Mouse (Mus musculus) lung, embryonic 15.5 days (tissue): Measurements from ENCODE around the gene Stk35. TPM values are rescaled to one million over a fixed set of nuclear protein-coding genes. Genes with fewer than 3 reads are reported as not detected.

Experiments used
- ATAC-seq: fragments of 200-750 bp; cut with Nextera tagmentation; 2 replicates; pipeline ENCODE4 v1.8.0; 2017; ENCODE audit warnings: moderate number of reproducible peaks, borderline replicate concordance; ENCODE audit not compliant: low FRiP score, low TSS enrichment; ENCODE audit errors: extremely low read depth
- H3K27ac ChIP-seq: fragments of 300-500 bp; sonication (generic); 2 replicates; pipeline ENCODE4 v1.5.1; 2015; ENCODE audit warnings: moderate library complexity, mild to moderate bottlenecking, inconsistent platforms
- H3K27me3 ChIP-seq: fragments of 300-500 bp; sonication (generic); 2 replicates; pipeline ENCODE4 v1.6.1; 2015; ENCODE audit warnings: inconsistent platforms
- H3K36me3 ChIP-seq: fragments of 300-500 bp; sonication (generic); 2 replicates; pipeline ENCODE4 v1.6.1; 2015; ENCODE audit warnings: inconsistent platforms
- H3K4me1 ChIP-seq: fragments of 300-500 bp; sonication (generic); 2 replicates; pipeline ENCODE4 v1.6.1; 2015; ENCODE audit warnings: inconsistent platforms
- H3K4me2 ChIP-seq: fragments of 300-500 bp; sonication (generic); 2 replicates; pipeline ENCODE4 v1.6.1; 2015; ENCODE audit warnings: inconsistent platforms, mild to moderate bottlenecking, moderate library complexity
- H3K4me3 ChIP-seq: fragments of 300-500 bp; sonication (generic); 2 replicates; pipeline ENCODE4 v1.5.1; 2015; ENCODE audit warnings: mild to moderate bottlenecking, inconsistent platforms
- H3K9ac ChIP-seq: fragments of 300-500 bp; sonication (generic); 2 replicates; pipeline ENCODE4 v1.6.1; 2015; ENCODE audit warnings: inconsistent platforms
- H3K9me3 ChIP-seq: fragments of 300-500 bp; sonication (generic); 2 replicates; pipeline ENCODE4 v1.6.1; 2016; ENCODE audit warnings: inconsistent platforms
- WGBS: fragments of 180-500 bp; shearing (Covaris S2); methylation state at CpG from one replicate; pipeline ENCODE4 v1.1.7; 2015; 5-methylcytosine and 5-hydroxymethylcytosine counted together
- polyA plus RNA-seq: library from polyadenylated mRNA; unstranded; fragments of >200 nt; fragmentation: Nextera tagmentation; extraction: Ambion mirVana; gene quantifications from 2 replicates; pipeline ENCODE4 v1.2.1, GENCODE M21; 2015

Stk35 gene
- polyA plus RNA-seq, 1 experiment from 2014 or later, result 13.6 TPM

- no peak overlapping the region for H3K4me3 ChIP-seq
- ATAC-seq, result no peak
- H3K27ac ChIP-seq, result no peak overlapping the region
- no peaks in the 10 kb centered on the region for H3K9me3 ChIP-seq
- H3K27me3 ChIP-seq, result no peaks in the 10 kb centered on the region
- H3K4me2 ChIP-seq, result no peak overlapping the region
- H3K4me1 ChIP-seq, result 0 out of 2 replicates have a peak, but pooled peaks cover 3% of the 10 kb centered on the region
- 83% methylated on average over 5 of the region's 5 CpGs for WGBS
- H3K9ac ChIP-seq, result no peak overlapping the region
- H3K36me3 ChIP-seq, result peaks cover 11% of the 10 kb centered on the region
Measured at GRCm38 (mm10) chr2:129817603-129818257, 17.4 kb downstream of the Stk35 start.

- WGBS, result 68% methylated on average over 2 of the region's 2 CpGs
- no peak overlapping the region for H3K4me3 ChIP-seq
- H3K4me1 ChIP-seq, result 0 out of 2 replicates have a peak, but pooled peaks cover 3% of the 10 kb centered on the region
- no peaks in the 10 kb centered on the region for H3K27me3 ChIP-seq
- no peaks in the 10 kb centered on the region for H3K9me3 ChIP-seq
- no peak for ATAC-seq
- no peak overlapping the region for H3K27ac ChIP-seq
- no peak overlapping the region for H3K9ac ChIP-seq
- H3K36me3 ChIP-seq, result peaks cover 14% of the 10 kb centered on the region; the same call in 1 of the 2 replicates
- H3K4me2 ChIP-seq, result no peak overlapping the region
Measured at GRCm38 (mm10) chr2:129818868-129819267, 18.6 kb downstream of the Stk35 start.

GRCm38 (mm10) chr2:129819531-129819930 lies 19.2 kb downstream of the Stk35 start:
- H3K9me3 ChIP-seq, result no peaks in the 10 kb centered on the region
- H3K4me2 ChIP-seq, result no peak overlapping the region
- no peak for ATAC-seq
- 77% methylated on average over 2 of the region's 2 CpGs for WGBS
- 0 out of 2 replicates have a peak, but pooled peaks cover 3% of the 10 kb centered on the region for H3K4me1 ChIP-seq
- H3K9ac ChIP-seq, result no peak overlapping the region
- H3K27ac ChIP-seq, result no peak overlapping the region
- H3K36me3 ChIP-seq, result peaks cover 14% of the 10 kb centered on the region; the same call in 1 of the 2 replicates
- H3K4me3 ChIP-seq, result no peak overlapping the region
- no peaks in the 10 kb centered on the region for H3K27me3 ChIP-seq

GRCm38 (mm10) chr2:129819951-129820350 lies 19.6 kb downstream of the Stk35 start:
- no peaks in the 10 kb centered on the region for H3K27me3 ChIP-seq
- 74% methylated on average over 1 of the region's 1 CpGs for WGBS
- H3K27ac ChIP-seq, result no peak overlapping the region
- H3K4me2 ChIP-seq, result no peak overlapping the region
- 0 out of 2 replicates have a peak, but pooled peaks cover 3% of the 10 kb centered on the region for H3K4me1 ChIP-seq
- no peaks in the 10 kb centered on the region for H3K9me3 ChIP-seq
- no peak overlapping the region for H3K9ac ChIP-seq
- H3K4me3 ChIP-seq, result no peak overlapping the region
- H3K36me3 ChIP-seq, result 0 out of 2 replicates have a peak, but pooled peaks cover 14% of the 10 kb centered on the region
- ATAC-seq, result no peak

GRCm38 (mm10) chr2:129821021-129821420 lies 20.7 kb downstream of the Stk35 start:
- H3K27ac ChIP-seq, result no peak overlapping the region
- H3K36me3 ChIP-seq, result 0 out of 2 replicates have a peak, but pooled peaks cover 13% of the 10 kb centered on the region
- H3K4me3 ChIP-seq, result no peak overlapping the region
- H3K27me3 ChIP-seq, result no peaks in the 10 kb centered on the region
- H3K9ac ChIP-seq, result no peak overlapping the region
- H3K4me1 ChIP-seq, result 0 out of 2 replicates have a peak, but pooled peaks cover 3% of the 10 kb centered on the region
- H3K9me3 ChIP-seq, result no peaks in the 10 kb centered on the region
- H3K4me2 ChIP-seq, result no peak overlapping the region
- no peak for ATAC-seq
- WGBS, result 65% methylated on average over 8 of the region's 8 CpGs

GRCm38 (mm10) chr2:129821568-129821967 lies 21.3 kb downstream of the Stk35 start:
- no peak for ATAC-seq
- H3K4me2 ChIP-seq, result no peak overlapping the region
- WGBS, result 91% methylated on average over 5 of the region's 5 CpGs
- 0 out of 2 replicates have a peak, but pooled peaks cover 3% of the 10 kb centered on the region for H3K4me1 ChIP-seq
- no peak overlapping the region for H3K9ac ChIP-seq
- H3K4me3 ChIP-seq, result no peak overlapping the region
- no peak overlapping the region for H3K27ac ChIP-seq
- H3K36me3 ChIP-seq, result 0 out of 2 replicates have a peak, but pooled peaks cover 10% of the 10 kb centered on the region
- H3K27me3 ChIP-seq, result no peaks in the 10 kb centered on the region
- H3K9me3 ChIP-seq, result no peaks in the 10 kb centered on the region

- WGBS, result 91% methylated on average over 2 of the region's 2 CpGs
- Histone ChIP-seq H3K4me1 (0 out of 2 replicates have a peak, but pooled peaks cover 3% of the 10 kb centered on the region), H3K4me2 (no peak overlapping the region), H3K27ac (no peak overlapping the region), H3K9ac (no peak overlapping the region), H3K4me3 (no peak overlapping the region), H3K36me3 (peaks cover 13% of the 10 kb centered on the region; the same call in 1 of the 2 replicates), H3K9me3 (no peaks in the 10 kb centered on the region), H3K27me3 (no peaks in the 10 kb centered on the region)
- no peak for ATAC-seq
Measured at GRCm38 (mm10) chr2:129823310-129823709, 23.0 kb downstream of the Stk35 start.

GRCm38 (mm10) chr2:129824254-129824653 lies 23.9 kb downstream of the Stk35 start:
- Histone ChIP-seq H3K27me3 (no peaks in the 10 kb centered on the region), H3K27ac (no peak overlapping the region), H3K4me3 (no peak overlapping the region), H3K9me3 (no peaks in the 10 kb centered on the region), H3K4me1 (0 out of 2 replicates have a peak, but pooled peaks cover under 1% of the 10 kb centered on the region), H3K4me2 (no peak overlapping the region), H3K36me3 (peaks cover 23% of the 10 kb centered on the region), H3K9ac (no peak overlapping the region)
- 91% methylated on average over 6 of the region's 6 CpGs for WGBS
- no peak for ATAC-seq

GRCm38 (mm10) chr2:129826141-129826540 lies 25.8 kb downstream of the Stk35 start:
- Histone ChIP-seq H3K27ac (no peak overlapping the region), H3K36me3 (peaks cover 30% of the 10 kb centered on the region), H3K4me2 (no peak overlapping the region), H3K9me3 (no peaks in the 10 kb centered on the region), H3K9ac (no peak overlapping the region), H3K4me1 (no peaks in the 10 kb centered on the region), H3K27me3 (no peaks in the 10 kb centered on the region), H3K4me3 (no peak overlapping the region)
- ATAC-seq, result no peak
- 90% methylated on average over 3 of the region's 3 CpGs for WGBS

GRCm38 (mm10) chr2:129832993-129833392 lies 32.7 kb downstream of the Stk35 start:
- Histone ChIP-seq H3K27me3 (no peaks in the 10 kb centered on the region), H3K9me3 (no peaks in the 10 kb centered on the region), H3K36me3 (peaks cover 20% of the 10 kb centered on the region), H3K27ac (no peak overlapping the region), H3K4me3 (no peak overlapping the region), H3K4me1 (no peaks in the 10 kb centered on the region), H3K4me2 (no peak overlapping the region), H3K9ac (no peak overlapping the region)
- no peak for ATAC-seq
- 74% methylated on average over 4 of the region's 4 CpGs for WGBS

- Histone ChIP-seq H3K9ac (no peak overlapping the region), H3K36me3 (peaks cover 8% of the 10 kb centered on the region), H3K4me2 (no peak overlapping the region), H3K9me3 (no peaks in the 10 kb centered on the region), H3K27ac (no peak overlapping the region), H3K4me1 (no peaks in the 10 kb centered on the region), H3K4me3 (no peak overlapping the region), H3K27me3 (no peaks in the 10 kb centered on the region)
- 79% methylated on average over 1 of the region's 1 CpGs for WGBS
- no peak for ATAC-seq
Measured at GRCm38 (mm10) chr2:129834221-129834620, 33.9 kb downstream of the Stk35 start.

- Histone ChIP-seq H3K4me3 (no peak overlapping the region), H3K4me1 (no peaks in the 10 kb centered on the region), H3K4me2 (no peak overlapping the region), H3K27ac (no peak overlapping the region), H3K9me3 (no peaks in the 10 kb centered on the region), H3K9ac (no peak overlapping the region), H3K36me3 (peaks cover 1% of the 10 kb centered on the region; the same call in 1 of the 2 replicates), H3K27me3 (no peaks in the 10 kb centered on the region)
- no peak for ATAC-seq
- WGBS, result 77% methylated on average over 6 of the region's 6 CpGs
Measured at GRCm38 (mm10) chr2:129834881-129835280, 34.6 kb downstream of the Stk35 start.
